Mouse (Mus musculus): Measurements from ENCODE around the gene Irf2.

Gene Irf2

DNA sequence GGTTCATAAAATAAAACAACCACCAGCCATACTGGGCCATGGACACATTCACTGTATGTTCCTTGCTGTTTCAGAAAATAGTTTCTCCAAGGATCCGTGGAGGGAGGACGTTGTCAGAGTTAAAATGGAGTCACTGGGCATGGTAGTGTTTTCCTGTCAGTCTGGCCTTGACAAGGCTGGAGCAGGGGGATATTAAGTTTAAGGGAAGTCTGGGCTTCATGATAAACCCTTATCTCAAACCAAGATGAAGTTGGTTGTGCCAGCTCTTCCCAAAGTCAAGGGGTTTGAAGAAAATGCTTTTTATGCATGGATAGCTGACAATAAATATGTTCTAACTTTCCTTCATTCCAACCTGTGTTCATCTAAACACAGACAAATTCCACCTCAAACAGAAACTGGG is 72.4 kb downstream of the Irf2 start:
- no peak for DNase-seq

DNA sequence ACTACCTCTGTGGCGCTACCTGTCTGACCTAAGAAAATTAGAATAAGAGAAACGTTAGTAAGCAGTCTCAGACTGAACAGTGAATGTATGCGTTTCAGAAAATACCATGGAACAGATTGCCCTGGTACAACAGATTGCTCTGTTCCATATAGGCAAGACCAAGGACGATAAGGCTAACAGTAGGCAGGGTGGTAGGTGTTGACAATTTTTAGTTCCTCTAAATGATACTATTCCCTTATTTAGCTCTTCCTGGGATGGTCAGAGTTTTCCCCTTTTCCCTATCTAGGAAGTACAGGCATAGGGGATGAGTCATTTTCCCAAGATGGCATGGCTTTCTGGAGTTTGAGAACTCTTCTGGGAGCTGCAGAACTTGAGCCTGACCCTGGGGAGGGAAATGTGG is 73.4 kb downstream of the Irf2 start:
- DNase-seq = no peak

DNA sequence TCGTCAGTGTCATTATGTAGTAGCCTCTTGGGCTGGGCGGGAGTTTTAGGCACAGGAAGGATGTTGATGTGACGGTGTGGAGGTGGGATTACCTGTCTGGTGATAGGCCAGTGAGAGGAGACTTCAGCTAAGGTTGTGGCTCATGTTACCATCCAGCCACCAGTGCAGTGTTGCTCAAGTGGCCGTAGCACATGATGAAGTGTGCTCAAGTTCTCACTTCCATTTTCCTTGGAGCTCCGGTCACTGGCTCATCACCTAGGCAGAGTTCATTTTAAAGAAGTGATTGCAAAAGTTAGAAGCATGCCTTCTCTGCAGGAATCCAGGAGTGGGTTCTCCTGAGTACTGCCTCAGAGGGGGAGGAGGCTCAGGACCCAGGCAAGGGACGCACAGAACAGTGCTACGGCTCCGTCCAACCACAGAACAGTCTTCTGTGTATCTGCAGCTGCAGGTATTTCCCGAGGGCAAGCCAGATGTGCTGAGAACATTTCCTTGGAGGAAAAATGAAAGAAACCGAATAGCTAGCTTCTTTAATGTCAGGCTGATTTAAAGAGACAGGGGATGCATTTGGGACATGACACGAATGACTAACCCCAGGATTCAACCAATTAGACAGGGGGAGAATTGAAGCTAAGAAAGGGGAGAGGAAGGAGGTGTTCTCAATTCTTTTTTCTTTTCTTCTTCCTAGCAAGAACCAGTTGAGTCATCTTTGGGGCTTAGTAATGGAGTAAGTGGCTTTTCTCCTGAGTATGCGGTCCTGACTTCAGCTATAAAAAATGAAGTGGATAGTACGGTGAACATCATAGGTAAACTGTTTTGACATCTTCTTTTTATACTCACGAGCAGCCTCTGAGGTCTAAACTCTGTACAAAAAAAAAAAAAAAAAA is 78.8 kb downstream of the Irf2 start:
- no peak for DNase-seq

DNA sequence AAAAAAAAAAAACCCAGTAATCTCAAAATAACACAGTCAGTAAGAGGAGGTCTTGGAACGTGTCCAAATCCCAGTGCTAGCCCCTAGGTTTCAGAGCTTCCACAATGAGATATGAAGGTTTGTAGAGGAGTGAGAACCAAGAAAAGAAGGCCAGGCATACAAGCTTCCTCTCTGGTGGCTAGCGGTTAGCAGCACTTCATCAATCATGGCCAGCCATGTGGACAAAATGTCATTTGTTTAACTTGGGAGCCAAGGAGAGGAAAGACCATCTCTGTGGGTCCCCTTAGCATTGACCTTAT is 79.4 kb downstream of the Irf2 start:
- no peak for DNase-seq

DNA sequence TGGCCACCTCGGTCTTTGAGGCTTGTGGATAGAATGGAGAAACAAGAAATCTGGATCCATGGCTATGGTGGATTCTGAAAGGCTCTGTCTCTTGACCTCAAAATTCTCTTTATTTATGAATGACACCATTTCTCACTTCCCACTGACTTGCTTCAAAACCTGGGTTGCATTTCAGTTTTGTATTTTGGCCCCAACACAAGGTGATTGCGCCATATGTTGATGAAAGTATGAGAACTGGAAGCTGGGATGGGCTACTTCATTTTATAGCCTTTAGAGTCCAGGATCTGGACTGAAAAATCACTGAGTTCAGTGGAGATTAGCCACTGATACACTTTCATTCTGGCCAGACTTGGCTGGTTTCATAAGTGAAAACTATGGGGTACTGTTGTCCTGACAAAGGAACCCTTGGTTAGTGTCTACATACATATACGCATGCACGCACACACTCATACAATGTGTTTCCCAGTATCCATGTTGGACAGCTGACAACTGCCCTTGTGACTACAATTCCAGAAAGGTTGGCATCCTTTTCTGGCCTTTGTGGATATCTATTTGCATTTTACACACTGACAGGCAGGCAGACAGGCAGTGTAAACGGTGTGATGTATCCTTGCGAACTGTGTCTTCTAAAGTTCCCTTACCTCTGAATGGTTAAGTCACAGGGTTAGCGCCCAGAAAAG is 89.3 kb downstream of the Irf2 start:
- no peak for DNase-seq

DNA sequence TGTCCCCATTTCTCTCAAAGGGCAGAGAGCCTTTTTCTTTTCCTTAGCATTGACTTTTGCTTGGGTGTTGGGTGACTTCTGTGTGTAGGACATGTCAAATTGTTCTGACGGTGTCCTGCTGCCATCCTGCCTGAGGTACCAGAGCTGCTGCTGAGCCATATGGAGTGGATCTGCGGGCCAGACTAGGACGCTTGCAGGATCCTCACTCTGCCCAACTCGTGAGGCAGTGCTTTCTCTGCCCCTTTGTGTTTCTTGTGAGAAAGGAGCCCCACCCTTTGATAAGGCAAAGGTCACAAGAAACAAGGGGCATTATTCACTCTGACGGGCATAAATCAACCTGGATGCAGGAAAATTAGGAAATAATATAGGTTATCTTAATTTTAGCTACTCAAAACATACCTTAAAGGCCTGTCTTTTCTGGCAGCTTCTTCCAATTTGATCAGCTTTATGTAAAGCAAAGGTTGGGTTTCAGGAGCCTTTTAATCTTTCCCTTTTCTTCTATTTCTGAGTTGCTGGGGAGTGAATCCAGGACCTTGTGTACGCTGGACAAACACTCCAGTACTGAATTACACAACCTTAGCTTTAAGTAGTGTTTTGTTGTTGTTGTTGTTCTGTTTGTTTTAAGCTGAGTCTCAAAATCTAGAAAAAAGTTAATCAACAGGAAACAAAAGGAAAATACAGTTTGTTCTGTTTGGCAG is 90.0 kb downstream of the Irf2 start:
- no peak for DNase-seq

DNA sequence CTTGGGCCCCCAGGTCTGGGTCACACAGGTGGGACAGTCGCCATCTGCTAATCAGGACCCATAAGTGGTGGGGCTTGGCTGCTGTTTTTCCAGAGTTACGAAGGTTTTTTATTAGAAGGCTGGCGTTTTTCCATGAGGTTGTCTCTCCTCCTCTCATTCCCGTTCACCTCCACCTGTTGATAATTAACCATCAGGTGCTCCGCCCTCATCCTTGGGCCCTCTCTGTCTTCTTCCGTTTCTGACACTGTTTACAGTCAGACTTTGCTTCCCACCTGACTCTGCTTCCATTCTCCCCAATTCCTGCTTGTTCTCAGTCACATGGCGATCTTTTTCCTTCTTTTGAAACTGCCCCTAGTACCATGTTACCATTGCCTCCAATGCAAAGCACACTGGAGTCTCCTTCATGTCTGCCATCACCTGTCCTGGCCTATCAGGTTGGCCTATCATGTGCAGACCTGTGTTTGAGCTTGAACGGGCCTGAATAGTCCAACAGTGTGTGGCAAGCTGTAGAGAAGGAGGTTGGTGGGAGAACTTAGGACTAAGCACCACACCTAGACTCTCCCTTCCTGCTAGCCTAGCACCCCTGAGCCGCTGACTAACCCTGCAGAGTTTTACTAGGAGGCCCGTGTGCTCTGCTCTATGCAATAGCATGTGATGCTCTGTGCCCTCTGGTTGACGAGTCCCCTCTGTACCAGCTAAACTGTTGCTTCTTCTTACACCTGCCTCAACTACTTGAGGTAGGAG is 90.8 kb downstream of the Irf2 start:
- no peak for DNase-seq

DNA sequence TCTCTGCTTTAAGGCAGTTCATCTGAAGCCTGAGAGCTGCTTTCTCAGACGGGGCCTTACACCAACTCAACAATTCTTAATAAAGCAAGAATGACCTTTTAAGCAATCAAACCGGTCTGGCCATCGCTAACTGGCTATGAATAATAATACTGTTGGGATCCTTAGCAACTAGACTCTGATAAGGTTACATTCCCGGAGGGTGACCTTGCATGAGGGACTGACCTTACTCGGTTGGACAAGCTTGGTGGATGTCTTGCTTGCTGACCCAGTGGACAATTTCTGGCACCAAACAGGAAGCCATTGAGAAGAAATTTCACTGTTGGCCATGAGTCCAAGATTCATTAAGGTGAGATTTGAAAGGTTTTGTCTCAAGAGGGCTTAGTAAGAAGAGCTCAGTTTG is 92.4 kb downstream of the Irf2 start:
- DNase-seq = no peak

DNA sequence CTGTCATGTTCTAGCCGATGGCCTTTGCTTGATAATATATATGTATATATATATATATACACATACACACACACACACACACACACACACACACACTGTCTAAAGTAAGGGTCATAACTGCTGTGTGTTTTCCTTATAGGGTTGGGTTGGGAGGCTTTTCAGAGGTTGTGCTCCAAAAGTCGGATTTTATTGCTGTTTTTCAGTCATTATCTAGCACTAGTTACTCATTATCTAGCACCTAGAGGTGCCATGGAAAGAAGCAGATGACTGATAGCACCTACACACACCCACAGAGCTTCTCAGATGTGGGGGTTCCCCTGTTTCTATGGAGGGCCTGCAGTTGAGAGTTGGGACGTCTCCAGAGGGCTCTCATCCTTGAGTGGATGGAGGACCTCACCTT is 92.9 kb downstream of the Irf2 start:
- no peak for DNase-seq

DNA sequence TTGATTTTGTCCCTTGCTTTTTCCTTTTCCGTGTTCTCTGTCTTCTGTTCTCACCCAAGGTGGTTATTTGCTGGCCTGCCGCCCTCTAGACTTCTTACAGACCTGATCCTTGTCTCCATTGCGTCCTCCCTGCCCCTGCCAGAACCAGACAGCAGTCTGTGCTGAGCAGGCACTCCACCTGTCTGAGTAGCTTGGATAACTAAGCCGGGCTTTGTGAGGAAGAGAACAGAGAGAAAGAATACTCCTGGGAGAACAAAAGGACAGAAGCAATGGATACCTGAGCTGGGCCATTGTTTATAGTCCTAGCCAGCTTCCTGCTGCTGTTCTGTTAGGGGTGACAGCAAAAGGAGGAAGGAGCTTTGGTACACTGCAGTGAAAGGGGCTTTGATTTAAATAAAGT is 94.2 kb downstream of the Irf2 start:
- DNase-seq = no peak

DNA sequence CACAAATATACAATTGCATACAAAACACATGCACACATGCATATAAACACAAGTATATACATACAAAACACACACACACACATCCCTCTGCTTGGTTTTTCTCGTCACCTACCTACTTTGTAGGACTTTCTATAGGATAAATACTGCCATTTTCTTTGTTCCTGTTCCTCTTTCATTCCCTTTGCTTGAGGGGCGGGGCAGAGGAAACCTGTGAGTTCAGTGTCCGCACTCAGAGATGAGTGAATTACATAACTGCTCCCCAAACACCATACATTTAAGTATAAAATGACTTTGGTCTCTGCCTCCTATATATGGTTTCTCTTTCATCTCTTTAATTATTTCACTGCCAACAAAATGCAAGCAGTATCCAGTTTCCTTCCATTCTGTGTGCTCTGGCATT is 94.9 kb downstream of the Irf2 start:
- no peak for DNase-seq

DNA sequence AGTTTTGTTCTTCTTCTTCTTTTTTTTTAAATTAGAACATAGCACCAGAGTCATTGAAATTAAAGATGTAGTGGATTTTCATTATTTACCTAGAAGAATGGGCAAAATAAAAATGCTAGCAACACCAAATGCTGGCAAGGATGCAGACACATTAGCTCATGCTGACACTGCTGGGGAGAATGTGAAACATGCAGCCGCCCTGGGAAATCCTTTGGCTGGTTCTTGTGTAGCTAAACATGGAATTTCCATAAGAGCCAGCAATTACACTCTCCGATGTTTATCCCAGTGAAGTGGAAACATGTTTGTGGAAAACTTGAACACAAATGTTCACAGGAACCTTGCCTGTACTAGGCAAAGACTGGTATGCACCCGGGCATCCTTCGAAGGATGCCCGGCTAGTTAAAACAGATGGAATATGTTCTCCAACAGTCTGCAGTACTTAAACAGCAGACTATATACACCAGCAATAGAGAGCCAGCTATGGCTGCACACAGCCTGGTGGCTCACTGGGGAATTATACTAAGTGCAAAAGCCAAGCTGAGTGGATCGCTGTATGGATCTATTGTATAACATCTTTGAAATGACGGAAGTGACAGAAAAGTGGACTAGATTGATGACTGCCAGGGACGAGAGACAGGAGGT is 96.6 kb downstream of the Irf2 start:
- DNase-seq = no peak

DNA sequence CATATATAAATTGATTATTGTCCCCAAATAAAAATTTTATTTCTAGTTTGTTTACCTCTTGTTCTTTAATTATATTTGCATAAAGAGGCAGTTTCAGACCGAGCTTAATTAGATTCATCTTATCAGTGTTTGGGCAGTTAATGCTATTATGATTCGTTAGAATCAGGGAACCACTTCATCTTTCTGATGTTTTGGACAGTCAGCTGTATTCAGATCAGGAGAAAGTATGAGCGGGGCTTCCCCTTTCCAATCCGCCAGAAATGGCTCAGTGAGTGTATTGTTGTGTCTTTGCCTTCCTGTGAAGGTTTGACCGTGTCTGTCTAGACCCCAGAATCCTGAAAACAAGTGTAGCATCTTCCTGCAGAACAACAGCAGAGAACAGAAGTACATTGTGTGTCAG is 97.4 kb downstream of the Irf2 start:
- no peak for DNase-seq

DNA sequence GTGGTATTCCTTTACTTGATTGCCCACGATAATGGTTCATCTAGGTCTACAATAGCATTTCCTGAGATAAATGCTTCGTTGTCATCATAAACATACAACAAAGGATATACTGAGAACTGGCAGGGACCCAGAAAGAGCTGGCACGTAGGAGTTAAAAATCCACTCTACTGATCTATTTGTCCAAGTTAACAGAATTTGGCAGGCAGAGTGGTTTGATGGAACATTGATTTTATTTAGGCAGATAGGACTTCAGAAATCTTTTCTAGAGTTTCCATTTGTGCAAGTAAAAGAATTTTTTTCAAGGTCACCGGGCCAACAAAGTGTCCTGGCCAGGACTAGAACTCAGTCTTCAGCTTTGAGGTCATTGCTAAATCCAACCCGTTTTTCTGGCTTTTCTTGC is 98.5 kb downstream of the Irf2 start:
- no peak for DNase-seq

DNA sequence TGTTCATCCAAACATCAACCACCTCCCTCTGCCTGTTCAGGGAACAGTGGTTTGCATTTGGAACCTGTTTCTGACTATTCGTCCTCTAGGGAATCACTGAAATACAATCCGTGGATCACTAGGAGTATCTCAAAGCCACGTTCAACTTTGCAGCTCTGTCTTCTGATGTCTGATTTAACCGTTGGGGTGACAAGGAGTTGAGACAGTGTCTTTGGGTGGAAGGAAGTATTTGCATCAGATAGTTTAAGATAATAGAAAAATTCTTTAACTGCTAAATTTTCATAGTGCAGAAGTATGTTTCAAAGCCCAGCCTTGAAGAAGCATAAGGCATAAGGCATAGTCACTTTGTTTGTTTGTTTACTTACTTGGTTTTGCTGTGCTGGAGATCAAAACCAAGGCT is 100.9 kb downstream of the Irf2 start:
- DNase-seq = no peak

DNA sequence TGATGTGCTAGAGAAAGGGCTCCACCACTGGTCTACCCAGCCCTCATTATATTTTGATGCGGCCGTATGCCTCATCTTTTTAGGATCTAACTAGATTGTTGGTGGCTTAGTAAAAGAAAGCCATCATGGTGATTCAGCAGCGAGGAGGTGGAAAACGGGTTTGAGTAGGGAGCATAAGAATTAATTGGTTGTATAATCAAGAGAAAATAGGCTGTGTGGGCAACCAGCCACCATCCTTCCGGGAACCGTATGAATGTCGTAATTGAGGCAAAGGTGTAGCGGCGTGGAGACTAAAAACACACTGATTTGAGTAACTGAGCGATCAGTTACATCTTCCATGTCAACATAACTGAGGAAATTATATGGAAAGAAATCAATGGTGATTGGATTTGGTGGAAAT is 101.3 kb downstream of the Irf2 start:
- no peak for DNase-seq

DNA sequence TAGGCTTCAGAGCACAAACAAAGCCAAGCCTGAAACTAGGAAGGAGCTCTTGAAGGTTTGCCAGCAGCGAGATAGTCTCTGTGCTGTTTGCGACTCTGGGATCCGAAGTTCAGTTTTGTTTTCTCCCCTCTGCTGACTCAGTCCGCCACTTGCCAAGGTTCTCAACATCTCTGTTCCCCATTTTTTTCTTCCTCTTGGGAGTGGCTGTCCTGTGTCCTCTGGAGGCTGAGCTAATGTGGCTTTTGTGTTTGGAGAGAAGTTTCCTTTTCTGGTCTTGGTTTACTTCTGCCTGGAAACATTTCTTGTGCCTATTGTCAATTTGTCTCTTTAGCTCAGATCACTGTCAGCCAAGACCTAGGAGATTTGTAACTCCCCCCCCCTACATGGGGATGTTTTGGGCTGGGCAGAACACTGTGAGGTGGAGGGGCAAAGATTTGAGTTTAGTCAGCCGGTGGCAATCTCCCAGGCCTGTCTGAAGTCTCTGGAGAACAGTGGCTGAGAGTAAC is 103.2 kb downstream of the Irf2 start:
- no peak for DNase-seq

DNA sequence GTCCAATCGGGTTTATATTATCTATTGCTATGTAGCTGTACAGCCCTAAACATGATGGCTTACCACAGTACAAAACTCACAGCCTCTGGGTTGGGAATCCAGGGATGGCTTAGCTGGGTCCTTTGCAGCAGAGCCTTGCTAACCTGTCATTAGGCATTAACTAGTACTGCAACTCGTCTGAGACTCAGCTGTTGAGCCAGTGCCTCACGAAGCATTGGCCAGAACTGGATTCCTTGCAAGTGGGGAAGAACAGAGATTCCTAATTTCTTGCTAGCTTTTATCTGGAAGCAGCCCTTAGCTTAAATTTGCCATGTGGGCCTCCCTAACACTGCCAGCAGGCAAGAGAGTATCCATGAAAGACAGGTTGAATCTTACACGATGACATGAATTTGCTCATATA is 104.3 kb downstream of the Irf2 start:
- no peak for DNase-seq

DNA sequence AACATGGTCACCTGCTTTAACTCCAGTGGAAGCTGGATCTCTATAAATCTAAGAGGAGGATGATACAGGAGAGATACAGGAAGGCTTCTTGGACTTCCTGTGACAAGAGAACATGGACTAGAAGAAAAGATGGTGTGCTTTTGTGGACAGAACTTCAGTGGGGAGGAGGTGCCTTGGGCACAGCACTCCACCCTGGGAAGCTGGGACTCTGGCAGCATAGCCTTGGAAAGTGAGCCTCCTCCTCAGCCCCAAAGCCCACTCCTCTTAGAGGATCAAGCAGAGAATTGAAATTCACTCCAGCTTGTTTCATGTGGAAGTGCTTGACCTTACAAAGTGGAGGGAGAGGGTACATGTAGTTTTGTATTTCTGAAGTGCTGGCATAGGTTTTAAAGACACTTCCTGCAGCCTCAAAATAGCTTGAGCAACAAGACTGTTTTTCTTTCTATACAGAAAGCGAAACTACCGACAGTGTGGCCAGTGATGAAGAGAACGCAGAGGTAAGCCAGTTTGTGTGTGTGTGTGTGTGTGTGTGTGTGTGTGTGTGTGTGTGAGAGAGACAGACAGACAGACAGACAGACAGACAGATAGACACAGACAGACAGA is 104.9 kb downstream of the Irf2 start:
- no peak for DNase-seq

DNA sequence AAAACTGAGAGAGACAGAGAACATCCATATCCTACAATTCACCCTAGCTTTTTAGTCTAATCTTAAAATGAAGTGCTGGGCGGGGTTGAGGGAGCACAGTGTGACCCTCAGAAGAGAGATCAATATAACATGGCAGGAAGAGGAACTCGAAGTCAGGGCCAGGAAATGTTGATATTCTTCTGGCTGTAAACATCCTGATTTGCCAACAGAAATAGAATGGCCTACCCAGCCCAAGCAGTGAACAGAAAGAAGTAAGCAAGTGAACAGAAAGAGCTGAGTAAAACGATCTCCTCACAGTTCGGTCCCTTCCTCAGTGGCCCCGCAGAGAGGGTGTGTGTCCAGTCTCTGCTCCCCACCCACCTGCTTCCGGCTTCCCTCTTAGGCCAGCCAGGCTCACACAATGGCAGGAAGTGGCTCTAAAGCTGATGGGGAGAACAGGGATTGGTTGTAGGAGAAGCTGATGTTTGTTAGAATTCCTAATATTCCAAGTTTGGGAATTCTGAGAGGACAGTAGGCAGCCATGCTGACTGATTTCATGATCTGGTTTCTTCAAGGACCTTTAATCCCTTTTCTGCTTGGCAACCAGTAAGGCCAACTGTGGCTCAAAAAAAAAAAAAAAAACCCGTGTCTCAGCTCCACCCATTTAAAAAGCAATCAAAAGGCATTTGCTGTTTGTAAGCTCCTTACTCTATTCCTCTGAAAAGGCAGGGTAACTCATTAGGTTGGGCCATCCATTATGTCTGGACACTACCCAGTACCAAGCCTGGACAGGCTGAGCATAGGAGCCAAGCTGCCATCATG is 105.6 kb downstream of the Irf2 start:
- DNase-seq = no peak

DNA sequence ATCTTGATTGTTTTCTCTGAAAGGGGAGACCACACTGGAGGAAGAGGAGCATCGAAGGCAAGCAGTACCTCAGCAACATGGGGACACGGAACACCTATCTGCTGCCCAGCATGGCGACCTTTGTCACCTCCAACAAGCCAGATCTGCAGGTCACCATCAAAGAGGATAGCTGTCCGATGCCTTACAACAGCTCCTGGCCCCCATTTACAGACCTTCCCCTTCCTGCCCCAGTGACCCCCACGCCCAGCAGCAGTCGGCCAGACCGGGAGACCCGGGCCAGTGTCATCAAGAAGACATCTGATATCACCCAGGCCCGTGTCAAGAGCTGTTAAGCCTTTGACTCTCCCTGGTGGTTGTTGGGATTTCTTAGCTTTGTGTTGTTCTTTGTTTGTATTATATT is 106.4 kb downstream of the Irf2 start:
- DNase-seq = no peak

DNA sequence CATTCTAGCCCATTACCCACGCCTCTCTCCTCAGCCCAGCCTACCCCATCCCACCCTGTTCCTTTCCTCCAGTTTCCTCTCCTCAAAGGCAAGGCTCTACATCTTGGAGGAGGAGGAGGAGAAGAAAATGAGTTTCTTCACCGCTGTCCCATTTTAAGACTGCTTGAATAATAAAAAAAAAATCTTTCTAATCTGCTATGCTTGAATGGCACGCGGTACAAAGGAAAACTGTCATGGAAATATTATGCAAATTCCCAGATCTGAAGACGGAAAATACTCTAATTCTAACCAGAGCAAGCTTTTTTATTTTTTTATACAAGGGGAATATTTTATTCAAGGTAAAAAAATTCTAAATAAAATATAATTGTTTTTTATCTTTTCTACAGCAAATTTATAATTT is 107.4 kb downstream of the Irf2 start:
- no peak for DNase-seq
